In the genomic region with DNA sequence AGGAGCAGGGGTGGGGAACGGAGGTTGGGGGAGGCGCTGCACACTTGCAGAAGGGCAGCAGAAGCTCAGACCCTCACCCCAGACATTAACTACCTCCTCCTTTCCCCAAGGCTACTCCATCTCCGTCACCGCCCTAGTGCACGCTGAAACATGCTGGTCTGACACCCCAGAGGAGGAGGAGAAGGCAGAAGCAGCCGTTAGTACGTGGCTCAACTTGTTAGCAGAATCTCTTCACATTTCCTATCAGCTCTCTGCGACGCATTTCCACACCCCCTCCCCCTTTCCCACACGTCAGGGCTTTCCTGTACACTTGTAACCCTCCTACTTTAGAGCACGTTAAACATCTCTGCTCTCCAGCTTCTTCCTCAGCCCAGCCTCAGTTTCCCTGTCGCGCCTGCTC, we compare ENCODE assay signal across 27 mouse cellular contexts. TPM values are rescaled to one million over a fixed set of nuclear protein-coding genes. Genes with fewer than 3 reads are reported as not detected.
DNase-seq lines count a peak whose midpoint lies in the region; ATAC-seq lines count a peak whose summit lies in the region.
"Had no signal": no experiment of that assay in that cellular context is flagged by ENCODE, and none has a peak within 500 bp of the region (broad histone marks: within the 10 kb centered on the region; RNA-seq: fewer than 3 reads in every experiment).

No protein-coding gene starts in this region.

- H3K27me3 ChIP-seq in heart, embryonic 12.5 days (replicated peaks), result peaks cover 36% of the 10 kb centered on the region
- H3K27me3 ChIP-seq in heart, embryonic 10.5 days (ENCODE audit: insufficient read depth, poor library complexity, severe bottlenecking), result peaks cover 29% of the 10 kb centered on the region; the same call in 1 of the 2 replicates
- H3K27me3 ChIP-seq: embryonic facial prominence, embryonic 13.5 days; forebrain, embryonic 15.5 days; hindbrain, embryonic 12.5 days; hindbrain, embryonic 15.5 days; intestine, embryonic 15.5 days had no signal

- H3K4me2 ChIP-seq in heart, embryonic 12.5 days, result 0 out of 2 replicates have a peak overlapping the region, but pooled peaks have one; percentile 6
- H3K4me2 ChIP-seq: embryonic facial prominence, embryonic 13.5 days; forebrain, embryonic 15.5 days; hindbrain, embryonic 12.5 days; hindbrain, embryonic 15.5 days; intestine, embryonic 15.5 days had no signal

- no peak overlapping the region for H3K4me3 ChIP-seq in heart, embryonic 12.5 days
- H3K4me3 ChIP-seq in heart, embryonic 10.5 days, result no peak overlapping the region
- H3K4me3 ChIP-seq: embryonic facial prominence, embryonic 13.5 days; forebrain, embryonic 15.5 days; hindbrain, embryonic 12.5 days; hindbrain, embryonic 15.5 days; intestine, embryonic 15.5 days had no signal

- H3K9ac ChIP-seq in heart, embryonic 12.5 days, result no peak overlapping the region
- H3K9ac ChIP-seq: embryonic facial prominence, embryonic 13.5 days; forebrain, embryonic 15.5 days; hindbrain, embryonic 12.5 days; hindbrain, embryonic 15.5 days; intestine, embryonic 15.5 days had no signal

- no peaks in the 10 kb centered on the region for H3K36me3 ChIP-seq in heart, embryonic 12.5 days
- H3K36me3 ChIP-seq in heart, embryonic 10.5 days, result no peaks in the 10 kb centered on the region
- H3K36me3 ChIP-seq: embryonic facial prominence, embryonic 13.5 days; forebrain, embryonic 15.5 days; G1E; hindbrain, embryonic 12.5 days; hindbrain, embryonic 15.5 days; intestine, embryonic 15.5 days had no signal

- peaks cover 13% of the 10 kb centered on the region; the same call in 1 of the 2 replicates for H3K4me1 ChIP-seq in heart, embryonic 12.5 days (replicated peaks)
- peaks cover 19% of the 10 kb centered on the region for H3K4me1 ChIP-seq in heart, embryonic 10.5 days
- H3K4me1 ChIP-seq: forebrain, embryonic 15.5 days had no signal

- 34% methylated on average over 13 of the region's 13 CpGs for WGBS in heart, embryonic 12.5 days
- WGBS in heart, embryonic 10.5 days, result 40% methylated on average over 13 of the region's 13 CpGs

- peak; percentile 16 for DNase-seq in embryo, embryonic 10 days (ENCODE audit: low spot score)
- DNase-seq in embryo, embryonic 9.5 days (ENCODE audit: extremely low spot score), result no peak
- no peak for DNase-seq in heart, embryonic 10.5 days (ENCODE audit: low spot score)
- peak; percentile 30 for DNase-seq in retina, postnatal 1 day
- DNase-seq in retina, embryonic 14.5 days (ENCODE audit: low spot score), result no peak
- peak; percentile 24 for DNase-seq in forelimb bud, embryonic 11.5 days (ENCODE audit: low read depth, low spot score)
- DNase-seq in kidney, adult 11 months, result no peak
- DNase-seq: adrenal gland, adult 2 months; adrenal gland, postnatal 14 days; cerebellum, adult 11 months; cerebellum, adult 2 months; cerebellum, adult 9-11 months; cerebellum, postnatal 25 days; embryo, embryonic 11 days; gastrocnemius, postnatal 10 days; gastrocnemius, postnatal 36 days; kidney, adult 18-20 months had no signal

- ATAC-seq in heart, embryonic 12.5 days (ENCODE audit: insufficient number of reproducible peaks, low FRiP score), result no peak
- ATAC-seq: forebrain, embryonic 15.5 days; intestine, embryonic 15.5 days had no signal

- H3K27ac ChIP-seq in heart, embryonic 12.5 days (ENCODE audit: poor library complexity, severe bottlenecking), result no peak overlapping the region
- H3K27ac ChIP-seq in heart, embryonic 10.5 days, result no peak overlapping the region
- H3K27ac ChIP-seq: embryonic facial prominence, embryonic 13.5 days; forebrain, embryonic 15.5 days; hindbrain, embryonic 12.5 days; hindbrain, embryonic 15.5 days; intestine, embryonic 15.5 days had no signal

- H3K9me3 ChIP-seq in heart, embryonic 12.5 days (replicated peaks), result no peaks in the 10 kb centered on the region
- H3K9me3 ChIP-seq in heart, embryonic 10.5 days, result no peaks in the 10 kb centered on the region
- H3K9me3 ChIP-seq: embryonic facial prominence, embryonic 13.5 days; forebrain, embryonic 15.5 days; G1E; hindbrain, embryonic 12.5 days; hindbrain, embryonic 15.5 days; intestine, embryonic 15.5 days had no signal

RNA-seq across cellular contexts. Expression of gene Oasl2, which starts 17.3 kb away (rescaled TPM):
- 3.8 and 4.0 TPM in 2 replicates for polyA plus RNA-seq in heart, embryonic 12.5 days (2016; fragmentation: Nextera tagmentation; extraction: Ambion mirVana)
- polyA plus RNA-seq in heart, embryonic 10.5 days (2016; fragmentation: Nextera tagmentation; extraction: Ambion mirVana), result 1.1 and 1.7 TPM in 2 replicates
- polyA plus RNA-seq: G1E had no signal

RNA-seq across cellular contexts. Expression of gene Gm9936, which starts 20.9 kb away (rescaled TPM):
- 0.06 TPM in 1 of 2 replicates, not detected in the other for polyA plus RNA-seq in heart, embryonic 12.5 days (2016; fragmentation: Nextera tagmentation; extraction: Ambion mirVana)
- not detected in 2 replicates for polyA plus RNA-seq in heart, embryonic 10.5 days (2016; fragmentation: Nextera tagmentation; extraction: Ambion mirVana)
- polyA plus RNA-seq: adrenal gland, adult 2 months; G1E; heart, embryonic 14.5 days; heart, postnatal 0 days had no signal

RNA-seq across cellular contexts. Expression of gene 4930519G04Rik, which starts 25.9 kb away (rescaled TPM):
- polyA plus RNA-seq in heart, embryonic 12.5 days (2016; fragmentation: Nextera tagmentation; extraction: Ambion mirVana), result not detected in 2 replicates
- not detected in 2 replicates for polyA plus RNA-seq in heart, embryonic 10.5 days (2016; fragmentation: Nextera tagmentation; extraction: Ambion mirVana)
- polyA plus RNA-seq: adrenal gland, adult 2 months; cerebellum, adult 2 months; forebrain, embryonic 11.5 days; forebrain, embryonic 15.5 days; G1E; heart, embryonic 14.5 days; heart, postnatal 0 days; hindbrain, embryonic 12.5 days; hindbrain, embryonic 15.5 days; intestine, embryonic 15.5 days had no signal

RNA-seq across cellular contexts. Expression of gene Oasl1, which starts 43.6 kb away (rescaled TPM):
- polyA plus RNA-seq in heart, embryonic 12.5 days (2016; fragmentation: Nextera tagmentation; extraction: Ambion mirVana), result 0.46 and 0.65 TPM in 2 replicates
- 0.31 TPM in 1 of 2 replicates, not detected in the other for polyA plus RNA-seq in heart, embryonic 10.5 days (2016; fragmentation: Nextera tagmentation; extraction: Ambion mirVana)

RNA-seq across cellular contexts. Expression of gene 1500011B03Rik, which starts 56.1 kb away (rescaled TPM):
- 53.2 and 57.5 TPM in 2 replicates for polyA plus RNA-seq in heart, embryonic 12.5 days (2016; fragmentation: Nextera tagmentation; extraction: Ambion mirVana)
- 58.7 and 77.1 TPM in 2 replicates for polyA plus RNA-seq in heart, embryonic 10.5 days (2016; fragmentation: Nextera tagmentation; extraction: Ambion mirVana)

Comparison
In these comparisons a context has a peak if more than half of its experiments do, and no peak if none do; other contexts are left out.
1. DNase-seq: peak in embryo, embryonic 10 days (single experiment), retina, postnatal 1 day (single experiment) and forelimb bud, embryonic 11.5 days (single experiment); none in embryo, embryonic 9.5 days (single experiment), heart, embryonic 10.5 days (single experiment), retina, embryonic 14.5 days (single experiment) and kidney, adult 11 months (single experiment).